Mouse (Mus musculus) hindbrain, embryonic 11.5 days (tissue): Measurements from ENCODE around the gene Nxf1. TPM values are rescaled to one million over a fixed set of nuclear protein-coding genes. Genes with fewer than 3 reads are reported as not detected.
A peak's percentile ranks its signal among the peaks of the same experiment; 100 is the strongest.

ENCODE experiments used
- ATAC-seq: fragments of 200-750 bp; cut with Nextera tagmentation; 2 replicates; pipeline ENCODE4 v1.8.0; 2017; ENCODE audit warnings: mild to moderate bottlenecking, moderate TSS enrichment, moderate library complexity; ENCODE audit not compliant: low FRiP score
- DNase-seq: peaks from one replicate; pipeline ENCODE4 v3.0.0-alpha.2; 2015; ENCODE audit warnings: low spot score
- H3K27ac ChIP-seq: fragments of 300-500 bp; sonication (generic); 2 replicates; pipeline ENCODE4 v1.5.1; 2014; ENCODE audit warnings: mild to moderate bottlenecking, low read depth, low read length
- H3K27me3 ChIP-seq: fragments of 300-500 bp; sonication (generic); 2 replicates; pipeline ENCODE4 v1.6.1; 2014; ENCODE audit warnings: mild to moderate bottlenecking, low read length, moderate library complexity, mixed read lengths; ENCODE audit not compliant: control insufficient read depth, insufficient read depth
- H3K36me3 ChIP-seq: fragments of 300-500 bp; sonication (generic); 2 replicates; pipeline ENCODE4 v1.6.1; 2014; ENCODE audit warnings: mild to moderate bottlenecking, low read length, moderate library complexity, mixed read lengths; ENCODE audit not compliant: control insufficient read depth, insufficient read depth
- H3K4me1 ChIP-seq: fragments of 300-500 bp; sonication (generic); replicated peaks from 2 replicates; pipeline ENCODE4 v1.6.1; 2014; ENCODE audit warnings: low read length, mixed read lengths; ENCODE audit not compliant: control insufficient read depth, insufficient read depth
- H3K4me2 ChIP-seq: fragments of 300-500 bp; sonication (generic); replicated peaks from 2 replicates; pipeline ENCODE4 v1.6.1; 2014; ENCODE audit warnings: mild to moderate bottlenecking, low read depth, low read length
- H3K4me3 ChIP-seq: fragments of 300-500 bp; sonication (generic); 2 replicates; pipeline ENCODE4 v1.5.1; 2014; ENCODE audit warnings: low read depth, low read length
- H3K9ac ChIP-seq: fragments of 300-500 bp; sonication (generic); 2 replicates; pipeline ENCODE4 v1.6.1; 2014; ENCODE audit warnings: low read depth, low read length
- H3K9me3 ChIP-seq: fragments of 300-500 bp; sonication (generic); 2 replicates; pipeline ENCODE4 v1.6.1; 2016; ENCODE audit warnings: low read length; ENCODE audit not compliant: control insufficient read depth
- WGBS: fragments of 180-500 bp; shearing (Covaris S2); extraction: QIAGEN DNeasy Blood & Tissue Kit; methylation state at CpG from one replicate; pipeline ENCODE4 v1.1.7; 2014; 5-methylcytosine and 5-hydroxymethylcytosine counted together
- polyA plus RNA-seq: library from polyadenylated mRNA; unstranded; fragments of >200 nt; fragmentation: Nextera tagmentation; extraction: Ambion mirVana; gene quantifications from 2 replicates; pipeline ENCODE4 v1.2.1, GENCODE M21; 2014

Gene Nxf1
- 213 and 224 TPM in 2 replicates for polyA plus RNA-seq

DNA sequence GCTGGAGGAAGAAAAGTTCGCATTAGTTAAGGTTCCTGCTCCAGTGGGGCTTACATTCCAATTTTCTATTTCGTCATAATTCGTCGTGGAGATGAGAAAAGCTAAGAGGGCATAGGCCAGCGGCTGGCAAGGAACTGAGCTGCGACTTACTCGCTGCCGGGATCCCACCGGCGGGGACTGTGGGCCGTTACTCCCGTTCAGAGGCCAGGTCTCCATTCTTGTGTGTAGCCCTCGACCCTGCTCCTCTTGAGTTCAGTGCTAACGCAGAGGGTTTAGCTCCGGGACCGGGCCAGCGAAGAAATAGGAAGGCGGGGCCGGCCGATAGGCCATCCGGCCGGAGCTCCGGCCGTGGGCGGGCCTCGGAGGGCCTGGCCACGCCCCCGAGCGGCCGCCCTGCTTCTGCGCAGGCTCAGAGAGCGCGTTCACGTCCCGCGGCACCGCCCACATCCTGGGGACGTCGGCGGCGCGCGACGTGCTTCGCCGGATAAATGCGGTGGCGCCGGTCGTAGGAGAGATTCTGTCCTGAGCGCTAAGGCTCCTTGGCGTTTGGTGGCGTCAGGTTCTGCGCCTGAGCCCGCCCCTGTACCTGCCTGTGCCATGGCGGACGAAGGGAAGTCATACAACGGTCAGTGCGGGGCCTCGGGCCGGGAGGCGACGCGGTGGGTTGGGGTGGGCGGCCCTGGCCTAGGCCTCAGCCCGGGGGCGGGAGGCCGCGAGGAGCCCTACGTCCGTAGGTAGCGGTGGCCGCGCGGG, at the start of gene Nxf1:
Gene Nxf1 (plus strand): TSS at position 439 of the 753 bp plus-strand sequence.
- ATAC-seq = peak; percentile 93
- Histone ChIP-seq H3K9me3 (no peaks in the 10 kb centered on the region), H3K27me3 (no peaks in the 10 kb centered on the region), H3K4me3 (peak within 1 kb of the TSS; percentile 84), H3K27ac (peak within 1 kb of the TSS; percentile 72), H3K36me3 (peaks cover 6% of the 10 kb centered on the region), H3K4me2 (peak within 1 kb of the TSS; percentile 63), H3K4me1 (peaks cover 4% of the 10 kb centered on the region), H3K9ac (peak within 1 kb of the TSS; percentile 87)
- DNase-seq = peak; percentile 98
- under 1% methylated on average over 75 of the region's 75 CpGs for WGBS

DNA sequence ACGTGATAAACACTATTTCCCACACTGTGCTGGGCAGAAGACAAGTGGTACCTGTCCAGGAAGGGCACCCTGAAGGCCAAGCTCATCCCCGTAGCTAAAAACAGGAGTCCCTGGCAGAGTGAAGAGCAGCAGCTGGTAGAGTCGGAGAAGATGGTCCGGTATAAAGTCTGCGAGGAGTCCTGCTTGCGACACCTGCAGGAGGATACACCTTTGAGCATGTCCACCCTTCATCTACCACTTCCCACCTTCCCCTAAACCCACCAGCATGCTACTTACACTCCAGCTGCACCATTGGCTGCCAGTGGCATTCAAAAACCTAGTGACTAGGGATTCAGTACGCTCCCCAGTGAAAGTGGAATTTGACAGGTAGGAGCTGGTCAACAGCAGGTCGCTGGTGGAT, 47.9 kb upstream of the Nxf1 start:
- H3K4me2 ChIP-seq = no peak overlapping the region
- ATAC-seq (no peak), DNase-seq (no peak)
- WGBS = 92% methylated on average over 8 of the region's 8 CpGs
- no peak overlapping the region for H3K9ac ChIP-seq
- no peaks in the 10 kb centered on the region for H3K27me3 ChIP-seq
- H3K36me3 ChIP-seq = peaks cover 8% of the 10 kb centered on the region
- no peak overlapping the region for H3K4me3 ChIP-seq
- no peaks in the 10 kb centered on the region for H3K9me3 ChIP-seq
- H3K27ac ChIP-seq = no peak overlapping the region
- 0 out of 2 replicates have a peak, but pooled peaks cover 5% of the 10 kb centered on the region for H3K4me1 ChIP-seq

DNA sequence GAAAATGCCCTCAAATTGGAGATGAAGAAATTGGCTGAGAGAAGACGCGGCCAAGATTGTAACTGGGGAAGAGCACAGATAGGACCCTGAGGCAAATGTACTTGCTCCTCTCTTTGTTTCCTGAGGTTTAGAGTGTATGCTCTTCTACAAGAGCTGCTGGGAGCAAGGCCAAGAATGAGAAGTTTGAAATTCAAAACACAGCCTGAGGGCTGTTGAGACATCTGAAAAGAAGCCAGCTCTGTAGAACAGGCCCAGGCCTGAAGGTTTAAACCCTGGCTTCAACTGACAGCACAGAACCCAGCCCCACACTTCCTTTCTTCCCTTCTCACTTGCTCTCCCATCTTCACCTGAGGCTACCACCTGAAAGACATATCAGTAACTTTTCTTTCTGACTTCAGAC, 46.8 kb upstream of the Nxf1 start:
- Histone ChIP-seq H3K27me3 (no peaks in the 10 kb centered on the region), H3K36me3 (peaks cover 8% of the 10 kb centered on the region), H3K4me2 (no peak overlapping the region), H3K4me3 (no peak overlapping the region), H3K9me3 (no peaks in the 10 kb centered on the region), H3K4me1 (0 out of 2 replicates have a peak, but pooled peaks cover 5% of the 10 kb centered on the region), H3K27ac (no peak overlapping the region), H3K9ac (no peak overlapping the region)
- 90% methylated on average over 2 of the region's 2 CpGs for WGBS
- ATAC-seq = no peak
- no peak for DNase-seq

DNA sequence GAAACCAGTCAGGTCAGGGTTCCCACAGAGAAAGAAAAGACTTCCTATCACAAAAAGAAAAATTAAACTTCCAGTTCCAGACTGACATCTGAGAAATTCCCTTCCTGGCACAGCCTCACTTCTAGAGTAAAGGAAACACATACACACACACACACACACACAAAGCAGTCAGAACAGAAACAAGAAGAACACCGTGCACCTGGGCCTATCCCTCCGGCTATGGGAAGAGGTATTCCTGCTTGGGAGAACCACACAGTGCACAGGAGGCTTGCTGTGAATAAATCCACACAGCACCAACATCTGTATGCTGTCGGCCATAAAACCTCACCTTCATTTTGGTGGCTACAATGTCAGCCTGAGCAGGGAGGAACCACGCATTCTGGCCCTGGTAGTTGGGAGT, 45.4 kb upstream of the Nxf1 start:
- Histone ChIP-seq H3K9me3 (no peaks in the 10 kb centered on the region), H3K36me3 (peaks cover 8% of the 10 kb centered on the region), H3K27me3 (no peaks in the 10 kb centered on the region), H3K4me1 (0 out of 2 replicates have a peak, but pooled peaks cover 5% of the 10 kb centered on the region), H3K27ac (no peak overlapping the region), H3K4me3 (peak overlapping the region; percentile 75), H3K9ac (no peak overlapping the region), H3K4me2 (peak overlapping the region; percentile 48)
- no peak for ATAC-seq
- 85% methylated on average over 4 of the region's 4 CpGs for WGBS
- no peak for DNase-seq

DNA sequence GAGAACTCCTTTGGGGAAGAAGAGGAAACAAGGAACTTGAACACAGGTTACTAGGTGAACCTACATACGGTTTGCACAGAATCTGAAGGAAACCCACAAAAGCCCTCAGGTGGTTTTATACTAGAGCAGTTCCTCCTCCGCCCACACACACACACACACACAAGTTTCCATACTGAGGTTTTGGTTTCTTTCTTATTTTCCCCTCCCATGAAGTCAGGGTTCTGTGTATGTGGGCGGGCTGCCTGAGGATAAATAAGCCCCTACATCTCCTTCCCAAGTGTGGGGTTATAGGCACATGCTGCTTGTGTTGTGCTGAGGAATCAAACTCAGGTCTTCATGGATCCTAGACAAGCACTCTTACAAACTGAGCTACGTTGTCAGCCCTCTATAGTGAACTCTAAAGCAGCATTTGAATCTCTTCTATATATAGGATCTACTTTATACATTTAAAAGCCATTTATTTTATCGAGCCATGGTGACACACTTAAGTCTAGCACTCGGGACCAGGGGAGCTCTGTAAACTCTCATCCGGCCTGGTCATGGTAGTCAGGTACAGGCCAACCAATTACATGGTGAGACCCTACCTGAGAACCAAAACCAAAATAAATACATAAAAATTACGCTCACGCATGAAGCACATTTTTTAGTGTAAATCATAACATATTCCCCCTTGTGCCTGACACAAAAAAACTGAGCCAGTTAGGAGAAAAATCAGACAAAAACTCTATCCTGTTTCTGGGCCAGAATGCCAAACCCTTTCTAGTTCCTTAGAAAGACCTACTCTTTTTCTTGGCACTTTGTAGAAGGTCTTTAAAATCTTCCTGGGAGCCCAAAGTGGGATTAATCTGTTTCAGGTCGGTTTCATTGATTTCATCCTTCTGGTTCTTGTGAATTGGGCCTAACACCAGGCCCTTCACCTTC, 44.7 kb upstream of the Nxf1 start:
- no peak for ATAC-seq
- WGBS = 72% methylated on average over 10 of the region's 10 CpGs
- Histone ChIP-seq H3K4me1 (0 out of 2 replicates have a peak, but pooled peaks cover 5% of the 10 kb centered on the region), H3K27me3 (no peaks in the 10 kb centered on the region), H3K36me3 (peaks cover 8% of the 10 kb centered on the region), H3K4me3 (peak overlapping the region; percentile 75), H3K4me2 (peak overlapping the region; percentile 48), H3K27ac (peak overlapping the region; percentile 87), H3K9me3 (no peaks in the 10 kb centered on the region), H3K9ac (peak overlapping the region; percentile 81)
- DNase-seq = no peak

DNA sequence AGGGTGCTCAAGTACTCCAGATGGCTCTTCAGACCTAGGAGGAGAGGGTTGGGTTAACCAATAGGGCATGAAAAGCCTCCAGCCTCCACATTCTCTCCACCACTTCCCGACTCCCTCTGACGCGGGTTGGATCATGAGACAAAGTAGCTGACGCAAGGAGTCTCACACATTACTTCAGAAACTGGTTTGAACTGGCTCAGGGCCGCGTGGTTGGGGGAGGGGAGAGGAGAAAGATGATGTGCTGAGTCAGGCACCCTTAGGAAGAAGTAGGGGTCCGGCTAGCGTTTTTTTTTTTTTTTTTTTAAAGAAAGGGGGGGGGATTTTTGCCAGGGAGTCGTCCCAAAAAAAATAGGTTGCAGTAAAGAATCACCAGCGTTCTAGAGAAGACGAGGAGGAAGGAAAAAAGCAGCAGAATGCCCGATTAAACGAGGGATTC, 44.0 kb upstream of the Nxf1 start:
- Histone ChIP-seq H3K4me2 (peak overlapping the region; percentile 48), H3K4me3 (peak overlapping the region; percentile 75), H3K9me3 (no peaks in the 10 kb centered on the region), H3K27me3 (no peaks in the 10 kb centered on the region), H3K36me3 (peaks cover 3% of the 10 kb centered on the region), H3K4me1 (0 out of 2 replicates have a peak, but pooled peaks cover 5% of the 10 kb centered on the region), H3K9ac (peak overlapping the region; percentile 81), H3K27ac (peak overlapping the region; percentile 87)
- under 1% methylated on average over 13 of the region's 13 CpGs for WGBS
- peak; percentile 76 for ATAC-seq
- peak; percentile 91 for DNase-seq

DNA sequence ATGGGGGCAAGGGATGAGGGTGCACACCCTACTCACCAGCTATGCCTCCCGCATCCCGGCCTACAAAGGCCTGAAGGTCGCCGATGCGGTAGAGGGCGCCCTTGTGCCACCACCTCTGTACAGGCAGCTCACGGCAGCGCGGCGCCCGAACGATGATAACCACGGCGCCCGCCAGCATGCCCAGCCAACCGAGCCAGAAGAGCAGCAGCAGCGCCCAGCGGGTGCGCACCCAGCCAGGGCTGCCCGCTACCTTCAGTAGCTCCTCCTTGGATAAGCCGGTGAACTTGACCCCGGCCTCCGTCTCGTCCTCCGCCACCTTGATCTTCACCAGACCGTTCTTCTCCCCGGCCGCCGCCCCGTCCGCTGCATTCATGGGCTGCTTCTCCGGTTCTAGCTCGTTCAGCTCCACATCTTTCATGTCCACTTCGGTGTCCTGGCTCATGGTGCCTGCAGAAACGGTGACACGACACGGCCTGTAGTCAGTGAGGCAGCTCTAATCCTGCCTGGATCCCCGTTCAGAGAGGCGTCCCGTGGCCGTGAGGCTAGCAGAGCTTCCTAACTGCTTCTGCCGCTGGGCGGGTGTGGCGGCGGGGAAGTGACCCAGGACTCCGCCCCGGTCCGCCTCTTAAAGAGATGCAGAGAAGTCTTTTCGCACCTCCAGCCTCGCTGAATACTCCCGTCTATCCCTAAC, 43.4 kb upstream of the Nxf1 start:
- 0 out of 2 replicates have a peak, but pooled peaks cover 5% of the 10 kb centered on the region for H3K4me1 ChIP-seq
- no peaks in the 10 kb centered on the region for H3K27me3 ChIP-seq
- under 1% methylated on average over 47 of the region's 51 CpGs for WGBS
- no peaks in the 10 kb centered on the region; the same call in 1 of the 2 replicates for H3K36me3 ChIP-seq
- H3K4me3 ChIP-seq = peak overlapping the region; percentile 75
- no peaks in the 10 kb centered on the region for H3K9me3 ChIP-seq
- peak overlapping the region; percentile 48 for H3K4me2 ChIP-seq
- peak overlapping the region; percentile 81 for H3K9ac ChIP-seq
- DNase-seq = peak; percentile 92
- H3K27ac ChIP-seq = peak overlapping the region; percentile 87
- peak; percentile 96 for ATAC-seq
